Mouse (Mus musculus): ENCODE results near the gene Rpusd1.

Rpusd1 gene

DNA sequence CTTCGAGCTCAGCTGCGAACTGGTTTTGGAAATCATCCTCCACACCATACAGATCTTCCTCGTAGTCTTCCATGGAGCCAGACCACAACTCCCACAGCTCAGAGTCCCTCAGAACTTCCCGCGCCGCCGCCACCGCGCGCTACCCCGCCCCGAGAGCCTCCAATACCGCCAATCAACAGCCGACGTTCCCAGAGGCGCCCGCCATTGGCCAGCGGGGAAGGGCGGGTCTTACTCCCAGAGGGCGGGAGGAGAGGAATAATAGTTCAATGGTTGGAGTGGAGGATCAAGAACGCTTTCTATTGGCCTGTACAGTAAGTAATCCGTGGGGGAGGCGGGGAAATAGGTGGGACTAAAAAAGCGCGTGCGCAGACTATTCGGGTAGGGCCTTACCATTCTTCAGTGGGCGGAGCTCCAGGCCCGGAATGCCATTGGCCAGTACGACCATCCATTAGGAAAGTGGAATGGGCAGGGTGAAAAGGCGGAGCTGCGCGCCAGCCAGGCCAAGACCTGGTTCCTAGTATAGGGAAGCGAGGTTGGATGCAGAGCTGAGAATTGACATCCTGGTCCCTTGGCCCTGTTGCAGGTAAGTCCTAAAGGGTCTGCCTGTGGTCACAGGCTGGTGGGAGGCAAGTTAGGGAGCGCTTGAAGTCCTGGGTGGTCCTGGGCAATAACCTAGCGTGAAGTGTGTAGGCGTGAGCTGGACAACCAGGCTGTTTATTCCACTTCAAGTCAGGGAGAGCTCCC, at the start of gene Rpusd1, which contains the start of gene Chtf18:
Rpusd1 (plus strand) TSS at position 406 of the 744 bp plus-strand sequence.
Chtf18 (minus strand) TSS at position 155 of the 744 bp plus-strand sequence.
- DNase-seq, result peak; percentile 100

DNA sequence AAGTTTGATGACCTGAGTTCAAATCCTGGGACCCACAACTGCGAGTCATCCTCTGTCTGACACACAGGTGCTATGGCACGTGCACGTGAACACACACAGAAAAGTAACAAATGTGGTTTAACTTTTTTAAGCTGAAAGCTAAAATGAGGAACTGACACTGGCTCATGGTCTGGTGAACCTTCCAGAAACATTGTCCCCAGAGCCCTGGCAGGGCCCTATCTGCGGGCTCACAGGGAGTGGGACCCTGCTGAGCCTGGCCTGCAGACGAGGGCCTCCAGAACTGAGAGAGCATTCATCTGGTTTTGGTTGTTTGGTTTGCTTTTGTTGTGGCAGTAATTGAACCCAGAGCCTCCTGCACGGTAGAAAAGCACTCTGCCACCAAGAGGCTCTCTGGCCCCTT, 49.5 kb upstream of the Rpusd1 start:
- DNase-seq, result no peak

DNA sequence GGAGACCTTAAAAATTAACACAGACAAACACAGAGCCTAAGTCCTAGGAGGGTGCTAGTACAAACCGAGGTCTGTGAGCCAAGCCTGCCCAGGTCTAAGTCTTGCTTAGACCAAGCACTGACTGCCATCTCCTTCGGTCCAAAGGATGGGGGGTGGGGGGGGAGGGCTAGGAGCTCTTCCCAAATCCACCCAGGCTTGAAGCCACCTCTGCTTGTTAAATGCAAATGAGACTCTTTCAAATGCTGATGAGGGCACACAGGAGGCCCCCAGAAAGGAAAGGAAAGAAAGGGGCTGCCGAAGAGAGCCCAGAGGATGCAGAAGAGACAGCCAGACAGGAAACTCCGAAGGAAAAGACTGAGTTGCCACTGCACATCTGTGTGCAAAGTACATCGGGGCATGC, 47.7 kb upstream of the Rpusd1 start:
- no peak for DNase-seq

DNA sequence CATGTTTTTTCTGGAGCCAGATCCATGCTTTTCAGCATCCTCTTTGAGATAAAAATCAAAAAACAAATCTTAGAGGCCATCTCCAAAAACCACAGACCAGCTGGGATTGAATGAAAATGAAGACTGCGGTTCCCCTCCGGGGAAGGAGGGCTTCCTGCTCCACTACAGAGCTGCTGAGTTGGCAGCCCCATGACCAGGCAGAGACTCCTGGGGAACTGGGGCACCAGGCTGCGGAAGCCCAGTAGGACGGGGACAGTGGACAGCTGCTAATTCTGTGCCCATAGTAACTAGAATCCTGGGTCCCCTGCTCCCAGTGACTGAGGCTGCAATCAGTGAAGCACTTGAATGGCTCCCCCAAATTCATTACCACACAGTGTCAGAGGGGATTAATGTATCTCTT, 45.8 kb upstream of the Rpusd1 start:
- DNase-seq, result no peak

DNA sequence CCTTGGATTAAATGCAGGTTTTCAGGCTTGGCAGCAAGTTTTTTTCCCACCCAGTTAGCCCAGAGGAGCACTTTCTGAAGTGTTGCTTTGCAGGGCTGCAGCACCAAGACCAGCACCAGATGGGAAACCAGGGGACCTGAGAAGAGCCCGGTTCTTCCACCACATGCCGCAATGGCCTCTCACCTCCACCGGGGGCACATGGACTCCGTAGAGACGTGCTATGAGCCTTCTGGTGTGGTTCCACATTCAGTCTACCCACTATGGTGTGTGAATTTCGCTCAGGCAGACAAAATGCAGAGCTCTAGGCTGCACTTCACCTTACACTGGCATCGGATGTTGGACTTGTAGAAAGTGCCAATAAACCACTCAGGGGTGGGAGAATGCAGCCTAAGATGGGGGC, 41.1 kb upstream of the Rpusd1 start:
- DNase-seq, result no peak

DNA sequence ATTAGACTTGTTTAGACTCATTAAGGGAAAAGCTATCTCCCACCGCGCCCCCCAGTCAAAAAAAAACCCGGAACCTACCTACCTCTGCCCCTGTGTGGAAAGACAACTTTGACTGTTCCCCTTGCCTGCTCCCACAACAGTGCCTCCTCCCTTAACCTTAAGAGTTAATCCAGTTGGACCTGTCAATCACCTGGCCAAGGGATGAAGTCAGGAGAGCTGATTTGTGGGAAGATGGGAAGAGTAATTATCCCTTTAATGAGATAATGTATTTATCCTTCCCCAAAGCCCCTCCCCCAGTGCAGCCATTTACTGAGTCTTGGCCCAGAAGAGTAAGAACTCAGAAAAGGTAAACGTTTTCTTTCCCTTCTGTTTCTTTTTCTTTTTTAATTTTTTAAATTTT, 38.5 kb upstream of the Rpusd1 start:
- DNase-seq, result no peak

DNA sequence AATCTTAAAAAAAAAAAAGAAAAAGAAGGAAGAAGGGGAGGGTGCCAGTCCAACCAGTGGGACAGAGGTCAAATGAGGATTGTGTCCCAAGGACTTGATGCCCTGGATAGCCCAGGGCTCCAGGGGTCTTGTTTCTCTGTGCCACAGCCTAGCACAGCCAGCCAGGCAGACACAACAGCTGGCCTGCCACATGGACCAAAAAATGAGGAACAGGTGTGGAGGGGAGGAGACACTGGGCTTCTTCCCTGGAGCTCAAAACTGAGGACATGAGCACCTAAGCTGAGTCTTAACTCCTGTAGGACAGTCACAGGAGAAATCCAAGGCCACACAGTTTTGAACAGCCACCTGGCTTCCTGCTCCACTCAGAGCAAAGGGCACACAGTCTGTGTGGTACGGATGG, 31.2 kb upstream of the Rpusd1 start:
- no peak for DNase-seq

DNA sequence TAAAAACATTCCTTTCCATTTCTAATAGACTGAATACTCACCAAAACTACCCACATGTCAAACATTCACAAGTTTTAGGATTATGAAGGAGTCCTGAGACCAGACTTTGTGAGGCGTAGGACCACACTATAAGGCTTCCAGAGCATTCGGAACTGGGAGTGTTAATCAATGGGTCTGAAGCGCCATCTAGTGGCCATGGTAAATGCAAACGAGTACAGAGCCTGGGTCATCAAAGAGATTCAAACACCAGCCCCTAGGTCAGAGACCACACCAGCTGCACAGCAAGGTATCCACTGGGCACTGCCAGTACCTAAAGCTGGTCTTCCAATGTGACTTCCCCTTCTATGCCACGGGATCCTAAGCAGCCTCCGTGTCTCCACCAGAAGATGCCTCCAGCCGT, 29.0 kb upstream of the Rpusd1 start:
- DNase-seq, result peak; percentile 39 to 73

DNA sequence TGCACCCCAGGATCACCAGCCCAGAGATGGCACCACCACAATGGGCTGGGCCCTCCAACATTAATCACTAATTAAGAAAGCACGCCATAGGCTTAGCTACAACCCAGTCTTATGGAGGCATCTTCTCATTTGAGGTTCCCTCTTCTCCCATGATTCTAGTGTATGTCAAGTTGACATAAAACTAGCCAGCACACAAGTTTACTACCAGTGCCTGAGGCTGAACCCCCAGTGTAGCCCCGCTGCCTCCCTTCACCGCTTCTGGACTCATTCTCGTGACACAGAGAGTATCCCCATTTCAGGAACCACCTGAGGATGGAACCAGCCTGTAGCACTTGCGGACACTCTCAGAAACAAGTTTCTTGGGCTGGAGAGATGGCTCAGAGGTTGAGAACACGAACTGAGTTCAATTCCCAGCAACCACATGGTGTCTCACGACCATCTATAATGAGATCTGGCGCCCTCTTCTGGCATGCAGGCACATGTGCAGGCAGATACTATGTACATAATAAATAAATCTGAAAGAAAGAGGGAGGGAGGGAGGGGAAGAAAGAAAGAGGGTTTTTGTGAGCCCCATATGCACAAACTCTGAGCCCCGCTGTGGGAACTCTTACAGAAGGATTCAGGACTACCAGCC, 26.5 kb upstream of the Rpusd1 start:
- no peak for DNase-seq

DNA sequence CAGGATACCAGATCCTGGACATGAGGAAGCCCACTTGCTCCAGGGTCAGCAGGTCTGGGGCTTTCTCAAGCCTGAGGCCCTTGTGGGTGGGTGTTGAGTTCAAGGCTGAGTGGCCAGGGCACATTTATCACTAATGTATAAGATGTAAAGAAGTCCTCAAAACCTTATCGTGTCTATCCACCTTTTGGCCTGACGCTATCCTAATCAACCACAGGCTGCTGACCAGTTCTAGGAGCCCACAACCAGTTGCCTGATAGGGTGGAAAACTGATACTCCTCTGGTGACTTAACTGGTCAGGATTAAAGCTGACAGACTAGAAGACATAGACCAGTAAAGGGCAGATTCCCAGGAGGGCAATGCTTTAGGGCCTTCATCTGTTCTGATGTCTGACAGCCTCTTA, 17.5 kb upstream of the Rpusd1 start:
- DNase-seq, result no peak

DNA sequence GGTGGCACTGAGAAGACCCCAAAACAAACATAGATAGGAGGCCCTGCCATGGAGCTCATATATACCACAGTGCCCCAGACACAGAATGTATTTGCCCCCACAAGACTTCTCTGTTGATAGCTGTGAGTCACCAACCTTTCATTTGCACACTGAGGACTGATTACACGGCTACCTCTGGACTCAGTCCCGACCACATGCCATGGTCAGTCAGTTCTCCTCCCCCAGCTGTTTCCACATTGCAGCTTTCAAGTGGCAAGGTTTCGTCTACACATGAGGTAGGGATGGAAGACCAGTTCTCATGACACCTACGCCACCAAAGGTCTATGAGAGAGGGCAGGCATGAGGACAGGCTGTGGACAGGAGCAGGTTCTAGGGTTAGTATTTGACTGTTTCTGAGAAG, 16.3 kb upstream of the Rpusd1 start:
- no peak for DNase-seq

DNA sequence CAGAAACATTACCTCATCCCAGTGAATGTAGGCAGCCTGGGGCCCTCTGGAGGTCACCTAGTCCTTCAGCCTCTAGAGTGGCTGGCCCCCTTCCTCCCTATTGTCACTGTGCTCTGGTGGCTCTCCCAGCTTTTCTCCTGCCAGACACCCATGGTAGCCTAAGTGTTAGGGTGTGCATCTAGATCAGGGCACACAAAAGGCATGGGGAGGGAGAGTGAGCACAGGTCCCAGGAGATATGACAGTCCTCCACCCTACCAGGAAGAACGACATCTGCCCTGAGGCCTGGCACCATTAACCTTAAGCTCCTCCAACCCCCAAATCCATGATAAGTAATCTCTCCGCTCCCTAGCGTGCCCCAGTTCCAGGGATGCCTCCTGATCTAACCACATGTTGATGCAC, 11.8 kb upstream of the Rpusd1 start:
- DNase-seq, result no peak

DNA sequence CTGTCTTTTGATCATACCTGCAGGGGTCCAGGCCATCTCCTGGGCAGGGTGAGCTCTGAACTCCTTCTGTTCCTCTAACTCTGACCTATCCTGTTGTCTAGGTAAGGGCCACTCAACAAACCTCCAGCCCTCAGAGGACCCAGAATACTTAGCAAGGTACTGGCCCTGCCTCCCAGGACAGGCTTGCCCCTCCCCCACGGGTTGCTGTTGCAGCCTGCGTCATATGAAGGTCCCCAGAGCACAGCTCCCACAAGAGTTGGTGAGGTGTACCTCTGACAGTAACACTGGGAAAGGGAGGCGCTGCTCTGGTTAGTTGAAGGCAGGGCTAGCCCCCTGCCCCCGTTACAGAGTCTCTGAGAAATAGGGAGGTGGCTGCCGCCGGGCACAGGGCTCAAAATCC, 11.3 kb upstream of the Rpusd1 start:
- no peak for DNase-seq

DNA sequence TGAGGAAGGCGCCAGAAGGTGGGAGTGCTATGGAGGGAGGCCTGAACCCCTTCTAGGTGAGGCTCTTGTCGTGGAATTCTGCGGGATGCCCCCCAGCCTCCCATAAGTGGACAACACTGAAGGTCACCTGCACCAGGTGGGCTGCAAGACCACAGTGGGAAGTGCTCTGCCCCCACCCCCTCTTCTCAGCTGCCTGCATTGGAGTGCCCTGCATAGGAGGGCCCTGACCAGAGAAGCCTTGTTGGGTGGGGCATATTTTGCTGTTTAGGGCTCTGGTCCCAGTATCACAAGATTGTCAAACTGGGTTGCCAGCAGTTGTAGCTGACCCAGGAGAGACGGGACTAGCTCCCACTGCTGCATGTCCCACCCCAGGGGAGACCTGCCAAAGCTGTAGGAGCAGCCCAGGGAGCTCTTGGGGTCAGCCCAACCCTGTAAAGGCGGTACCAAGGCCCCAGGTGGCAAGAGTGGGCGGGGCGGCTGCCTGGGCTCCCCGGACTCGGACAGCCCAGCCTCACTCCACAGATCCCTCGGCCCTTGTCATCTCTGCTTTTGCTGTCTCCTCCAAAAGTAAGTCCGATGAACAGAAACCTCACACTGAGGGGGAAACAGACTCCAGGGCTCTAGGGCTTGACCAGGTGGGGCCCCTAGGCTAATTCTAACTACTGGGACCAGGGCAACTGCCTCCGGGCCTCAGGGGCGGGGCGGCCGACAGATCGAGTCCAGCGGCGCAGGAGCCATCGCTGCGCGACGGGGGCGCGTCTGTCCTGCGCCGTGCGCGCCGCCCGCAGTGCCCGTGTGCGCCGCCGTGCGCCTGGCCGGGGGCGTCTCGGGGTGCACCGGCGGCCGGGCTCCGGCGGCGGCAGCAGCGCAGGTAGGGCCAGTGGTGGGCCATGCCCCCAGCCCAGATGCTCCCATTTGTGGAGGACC, 10.5 kb upstream of the Rpusd1 start, which contains the start of gene Gng13:
Gng13 (plus strand) TSS at position 461 of the 927 bp plus-strand sequence.
- DNase-seq, result peak in 1 of 2 experiments; percentile 31

DNA sequence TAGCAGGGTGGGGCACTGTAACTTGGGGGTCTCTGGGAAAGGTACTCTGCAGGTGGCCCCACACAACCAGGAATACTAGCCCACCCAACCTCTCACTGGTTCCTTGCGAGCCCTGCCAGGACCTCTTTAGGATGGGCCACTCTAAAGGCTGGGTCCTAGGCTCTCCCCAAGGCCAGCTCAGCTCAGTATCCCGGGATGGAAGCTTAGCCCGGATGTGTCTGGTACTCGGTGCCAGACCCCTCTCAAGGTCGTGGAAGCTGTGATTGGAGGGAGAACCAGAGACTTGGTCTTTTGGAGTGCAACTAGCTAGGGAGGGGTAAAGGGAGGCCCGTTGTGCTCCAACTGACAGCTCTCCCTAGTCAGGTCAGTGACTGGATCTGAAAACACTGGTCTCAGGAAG, 9.8 kb upstream of the Rpusd1 start:
- no peak for DNase-seq

DNA sequence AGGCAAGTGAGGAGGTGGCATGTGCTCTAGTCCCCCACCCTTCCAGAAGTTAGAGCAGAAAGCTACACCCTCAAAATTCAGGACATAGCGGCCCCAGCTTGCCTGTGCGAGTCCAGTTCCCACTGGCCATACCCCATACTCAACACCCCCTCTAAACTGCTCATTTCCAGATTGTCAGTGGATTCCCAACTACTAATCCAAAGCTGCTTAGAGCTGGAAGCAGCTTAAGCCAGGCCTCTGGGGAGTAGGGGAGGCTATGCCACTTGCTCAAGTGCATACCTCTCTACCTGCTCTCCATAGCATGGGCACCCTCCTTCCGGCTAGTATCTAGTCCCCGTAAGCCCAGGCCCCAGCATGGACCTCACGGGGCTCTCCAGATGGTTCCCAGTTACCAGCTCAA, 6.0 kb upstream of the Rpusd1 start:
- no peak for DNase-seq

DNA sequence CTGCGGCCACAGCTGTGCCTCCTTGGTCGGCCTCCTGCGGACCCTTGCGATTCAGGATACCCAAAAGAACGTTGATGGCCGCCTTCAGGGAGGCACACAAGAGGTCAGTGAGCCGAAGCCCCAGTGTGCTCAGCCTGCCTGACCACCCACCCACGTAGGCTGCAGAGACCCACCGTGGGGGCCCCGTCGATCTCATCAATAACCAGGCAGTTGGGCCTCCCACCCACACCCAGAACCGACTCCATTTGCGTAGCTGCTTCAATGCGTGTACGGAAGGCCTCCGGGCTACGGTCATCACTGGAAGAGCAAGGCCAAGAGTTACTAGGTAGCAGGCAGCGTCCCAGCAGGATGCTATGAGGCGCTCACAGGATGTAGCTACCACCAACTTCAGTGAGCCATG, 4.0 kb upstream of the Rpusd1 start:
- no peak for DNase-seq

DNA sequence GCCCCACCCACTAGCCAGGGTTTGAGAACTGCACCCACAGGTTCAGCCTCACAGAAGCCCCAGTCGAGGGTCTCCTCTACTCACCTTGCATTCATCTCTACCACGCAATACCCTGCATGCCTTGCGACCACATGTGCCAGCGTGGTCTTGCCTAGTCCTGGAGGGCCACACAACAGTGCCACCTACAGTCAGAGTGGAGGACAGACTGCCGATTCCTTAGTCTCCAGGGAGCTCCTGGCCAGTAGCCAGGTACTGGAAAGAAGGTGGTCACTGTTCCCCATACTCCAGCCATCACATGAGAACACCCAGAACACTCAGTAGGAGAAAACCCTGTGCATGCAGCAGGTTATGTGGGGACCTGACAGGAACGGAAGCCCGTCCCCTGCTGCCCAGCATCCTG, 3.6 kb upstream of the Rpusd1 start:
- no peak for DNase-seq

DNA sequence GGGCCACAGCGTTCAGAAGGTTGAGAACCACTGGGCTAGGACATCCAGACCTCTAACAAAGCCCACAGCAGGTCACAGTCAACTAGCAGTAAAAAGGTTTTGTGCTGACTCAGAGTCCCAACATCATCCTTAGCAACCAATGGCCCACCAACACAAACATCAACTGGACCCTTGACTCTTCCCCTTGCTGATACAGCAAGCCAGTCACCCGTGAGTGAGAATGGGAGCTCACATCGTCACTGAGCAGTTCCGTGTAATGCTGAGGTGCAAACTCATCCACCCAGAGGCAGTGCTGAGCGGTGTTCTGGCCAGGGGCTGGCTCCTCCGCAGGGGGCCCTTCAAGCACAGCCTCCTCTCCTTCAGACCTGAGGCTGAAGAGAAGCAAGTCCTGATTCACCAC, 2.2 kb upstream of the Rpusd1 start:
- DNase-seq, result peak; percentile 29 to 62

DNA sequence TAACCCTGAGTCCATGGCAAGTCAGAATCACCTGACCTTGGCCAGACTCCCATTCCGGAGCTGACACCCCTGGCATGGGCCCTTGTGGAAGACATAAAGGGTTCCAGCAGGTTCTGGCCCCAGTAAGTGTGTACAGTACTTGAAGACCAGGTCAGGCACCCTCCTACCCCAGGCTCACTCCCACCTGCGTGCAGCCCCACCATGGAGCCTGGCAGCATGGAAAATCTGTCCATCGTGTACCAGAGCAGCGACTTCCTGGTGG, 470 bp downstream of the Rpusd1 start:
- DNase-seq, result no peak

DNA sequence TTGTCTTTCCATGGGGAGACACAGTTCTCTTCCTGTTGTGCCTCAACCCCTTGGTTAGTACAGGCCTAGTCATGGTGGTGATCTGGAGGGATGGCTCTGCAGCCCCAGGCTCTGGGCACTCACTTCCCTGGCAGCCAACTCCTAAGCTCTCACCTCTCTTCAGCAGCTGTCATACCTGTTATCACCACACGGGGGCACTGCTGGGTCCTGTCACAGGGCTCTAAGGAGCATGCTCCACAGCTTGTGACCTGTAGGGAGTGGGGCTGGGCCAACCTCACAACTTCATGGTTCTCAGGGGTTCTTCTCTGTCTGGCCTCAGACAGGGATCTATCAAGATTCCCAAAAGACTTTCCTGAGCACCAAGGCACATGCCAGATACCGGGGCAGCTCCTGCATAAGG, 4.6 kb downstream of the Rpusd1 start:
- DNase-seq, result peak; percentile 71 to 90

DNA sequence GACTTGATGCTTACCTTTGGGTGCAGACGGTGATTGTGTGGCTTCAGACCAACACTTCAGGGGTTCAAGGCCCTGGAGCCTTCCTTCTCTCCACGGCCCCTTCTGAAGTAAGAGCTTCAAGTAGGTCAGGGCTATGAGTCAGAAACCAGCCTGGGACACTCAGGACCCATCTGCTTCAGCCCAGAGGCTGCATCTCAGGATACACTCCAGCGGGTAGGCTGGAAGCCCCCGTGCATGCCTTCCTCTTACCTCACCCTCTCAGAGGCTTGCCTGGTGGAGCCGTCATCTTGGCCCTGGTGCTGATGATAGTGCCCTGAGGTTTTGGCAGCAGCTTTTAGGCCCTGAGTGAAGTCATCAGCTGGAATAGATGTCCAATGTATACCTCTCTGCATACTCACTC, 7.8 kb downstream of the Rpusd1 start:
- DNase-seq, result no peak

DNA sequence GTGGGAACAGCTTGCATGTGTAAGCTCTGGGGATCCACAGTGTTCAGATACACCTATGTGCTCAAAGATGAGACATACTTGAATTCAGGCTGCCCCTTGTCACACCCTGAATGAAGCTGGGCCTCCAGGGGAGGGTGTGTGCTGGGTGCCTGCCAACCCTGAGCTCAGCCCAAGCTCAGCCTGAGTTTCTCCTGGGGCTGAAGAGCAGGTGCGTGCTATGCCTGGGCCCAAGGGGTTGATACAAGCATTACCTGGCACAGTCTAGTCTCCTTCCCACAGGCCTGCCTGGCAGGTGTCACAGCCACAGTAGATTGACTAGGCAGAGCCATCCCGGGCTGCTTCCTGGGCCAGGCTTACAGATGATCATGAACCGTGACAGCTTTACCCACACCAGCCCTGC, 8.3 kb downstream of the Rpusd1 start, which contains the start of gene Mslnl:
Mslnl (plus strand) TSS at position 298 of the 400 bp plus-strand sequence.
- DNase-seq, result no peak

DNA sequence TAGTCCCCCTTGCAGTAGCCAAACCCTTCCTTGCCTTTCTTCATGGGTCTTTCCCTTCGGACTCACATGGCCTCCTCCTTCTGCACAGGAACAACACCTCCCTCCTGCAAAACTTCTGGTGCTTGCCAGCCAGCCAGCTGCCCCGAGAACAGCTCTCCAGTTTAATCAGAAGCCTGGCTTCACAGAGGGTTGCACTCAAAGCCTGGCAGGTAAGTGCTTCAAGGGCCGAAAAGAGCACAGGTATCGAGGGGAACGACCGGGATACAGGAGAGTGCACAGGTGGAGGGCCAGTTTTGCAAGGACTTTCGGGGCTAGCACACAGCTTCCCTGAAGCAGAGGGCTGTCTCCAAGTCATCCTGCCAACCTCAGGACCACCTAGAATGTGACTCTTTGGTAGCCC, 11.4 kb downstream of the Rpusd1 start:
- no peak for DNase-seq
